Mouse (Mus musculus) kidney, postnatal 0 days (tissue): Measurements from ENCODE around the gene Tshz2. TPM values are rescaled to one million over a fixed set of nuclear protein-coding genes. Genes with fewer than 3 reads are reported as not detected.
"Not testable (repeated sequence)": the region's sequence is repeated elsewhere in the genome, so short reads cannot be mapped to it uniquely, and the experiment has no call there.

Experiments
- ATAC-seq: fragments of 200-750 bp; cut with Nextera tagmentation; replicated peaks from 2 replicates; pipeline ENCODE4 v1.8.0; 2017; ENCODE audit warnings: low read depth, moderate number of reproducible peaks, moderate TSS enrichment, moderate library complexity; ENCODE audit not compliant: low FRiP score
- DNase-seq: peaks from one replicate; pipeline ENCODE4 v3.0.0-alpha.2; 2016; ENCODE audit warnings: low spot score
- H3K27ac ChIP-seq: fragments of 300-500 bp; sonication (generic); 2 replicates; pipeline ENCODE4 v1.5.1; 2014; ENCODE audit warnings: mild to moderate bottlenecking
- H3K27me3 ChIP-seq: fragments of 300-500 bp; sonication (generic); 2 replicates; pipeline ENCODE4 v1.6.1; 2014; ENCODE audit warnings: low read length, mixed read lengths; ENCODE audit not compliant: insufficient read depth
- H3K36me3 ChIP-seq: fragments of 300-500 bp; sonication (generic); 2 replicates; pipeline ENCODE4 v1.6.1; 2014; ENCODE audit warnings: low read length, mixed read lengths; ENCODE audit not compliant: insufficient read depth
- H3K4me1 ChIP-seq: fragments of 300-500 bp; sonication (generic); replicated peaks from 2 replicates; pipeline ENCODE4 v1.6.1; 2014; ENCODE audit warnings: antibody characterized with exemption, low read length, mixed read lengths; ENCODE audit not compliant: insufficient read depth
- H3K4me2 ChIP-seq: fragments of 300-500 bp; sonication (generic); 2 replicates; pipeline ENCODE4 v1.6.1; 2014; ENCODE audit warnings: mild to moderate bottlenecking, low read length, moderate library complexity, mixed read lengths
- H3K4me3 ChIP-seq: fragments of 300-500 bp; sonication (generic); replicated peaks from 2 replicates; pipeline ENCODE4 v1.5.1; 2014; ENCODE audit warnings: low read depth, low read length
- H3K9ac ChIP-seq: fragments of 300-500 bp; sonication (generic); 2 replicates; pipeline ENCODE4 v1.6.1; 2014; ENCODE audit warnings: low read depth, low read length
- H3K9me3 ChIP-seq: fragments of 300-500 bp; sonication (generic); replicated peaks from 2 replicates; pipeline ENCODE4 v1.6.1; 2016; ENCODE audit warnings: low read length, inconsistent platforms, mixed read lengths
- CTCF ChIP-seq: IDR thresholded peaks from 2 replicates; pipeline ENCODE4 v1.5.1; 2016; ENCODE audit warnings: antibody characterized with exemption, low read depth, mild to moderate bottlenecking, moderate library complexity
- WGBS: fragments of 180-500 bp; shearing (Covaris S2); extraction: QIAGEN DNeasy Blood & Tissue Kit; methylation state at CpG from one replicate; pipeline ENCODE4 v1.1.7; 2014; 5-methylcytosine and 5-hydroxymethylcytosine counted together
- polyA plus RNA-seq: library from polyadenylated mRNA; unstranded; fragments of >200 nt; fragmentation: Nextera tagmentation; extraction: Ambion mirVana; gene quantifications from 2 replicates; pipeline ENCODE4 v1.2.1, GENCODE M21; 2015

Gene Tshz2
- 9.8 and 10.7 TPM in 2 replicates for polyA plus RNA-seq

DNA sequence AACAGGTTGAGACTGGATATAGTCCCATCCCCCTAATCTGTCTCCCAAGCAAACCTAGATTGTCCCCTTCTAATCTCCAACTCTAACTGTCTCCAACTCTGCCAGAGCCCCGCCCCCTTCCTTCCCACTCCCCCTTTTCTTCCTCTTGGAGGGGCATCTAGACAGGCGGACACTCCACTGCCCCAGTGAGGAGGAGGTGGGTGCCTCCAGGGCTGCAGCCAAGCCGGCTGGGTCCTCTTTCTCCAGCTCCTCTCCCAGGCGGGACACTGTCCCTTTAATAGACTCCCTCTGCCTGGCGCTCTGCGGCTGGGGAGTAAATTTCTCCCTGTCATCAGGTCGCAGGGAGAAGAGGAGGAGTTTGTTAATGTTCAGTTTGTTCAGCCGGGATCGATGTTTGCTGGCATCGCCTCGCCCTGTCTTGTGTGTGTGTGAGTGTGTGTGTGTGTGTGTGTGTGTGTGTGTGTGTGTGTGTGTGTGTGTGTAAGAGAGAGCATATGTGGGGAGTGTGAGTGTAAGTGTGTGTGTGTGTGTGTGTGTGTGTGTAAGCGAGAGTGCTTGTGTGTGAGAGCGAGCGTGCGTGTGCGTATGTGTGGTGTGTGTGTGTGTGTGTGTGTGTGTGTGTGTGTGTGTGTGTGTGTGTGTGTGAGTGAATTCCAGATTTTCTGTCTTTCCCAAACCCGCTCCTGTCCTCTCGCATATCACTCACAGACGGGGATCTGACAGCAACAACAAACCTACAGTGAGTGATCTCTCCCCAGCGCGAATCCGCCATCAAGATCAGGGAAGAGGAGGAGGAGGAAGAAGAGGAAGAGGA, at the start of gene Tshz2:
Tshz2 (plus strand) TSS at position 676 of the 814 bp plus-strand sequence.
- DNase-seq (peak; percentile 96), ATAC-seq (peak; percentile 80)
- TF ChIP-seq CTCF: peak; percentile 34
- Histone ChIP-seq H3K9me3 (no peaks in the 10 kb centered on the region), H3K36me3 (no peaks in the 10 kb centered on the region), H3K4me3 (peak within 1 kb of the TSS; percentile 83), H3K27ac (peak within 1 kb of the TSS; percentile 93), H3K27me3 (no peaks in the 10 kb centered on the region), H3K9ac (peak within 1 kb of the TSS; percentile 89), H3K4me2 (peak within 1 kb of the TSS; percentile 87), H3K4me1 (peaks cover 24% of the 10 kb centered on the region)
- WGBS: under 1% methylated on average over 22 of the region's 22 CpGs

DNA sequence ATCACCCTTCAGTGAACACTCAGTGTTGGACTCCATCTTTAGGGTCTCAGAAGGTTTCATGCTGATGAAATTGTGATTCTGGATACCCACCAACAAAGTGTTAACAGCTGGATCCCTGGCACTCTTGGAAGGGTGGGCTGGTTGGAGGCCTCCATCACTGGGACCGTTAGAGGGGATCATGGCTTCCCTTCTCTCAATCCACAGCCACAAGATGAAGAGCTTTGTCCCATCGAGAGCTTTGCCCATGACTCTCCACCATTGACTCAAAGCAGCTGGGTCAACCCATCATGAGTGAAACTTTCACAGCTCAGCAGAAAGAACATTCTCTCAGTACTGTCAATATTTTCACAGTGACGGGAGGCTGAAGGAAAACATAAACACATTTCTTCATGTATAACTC, 49.3 kb upstream of the Tshz2 start:
- ATAC-seq (no peak), DNase-seq (no peak)
- WGBS: 77% methylated on average over 3 of the region's 3 CpGs
- Histone ChIP-seq H3K27me3 (no peaks in the 10 kb centered on the region), H3K36me3 (no peaks in the 10 kb centered on the region), H3K27ac (no peak overlapping the region), H3K4me2 (no peak overlapping the region), H3K9me3 (no peaks in the 10 kb centered on the region), H3K4me3 (no peak overlapping the region), H3K4me1 (no peaks in the 10 kb centered on the region), H3K9ac (no peak overlapping the region)
- no peak for TF ChIP-seq CTCF

DNA sequence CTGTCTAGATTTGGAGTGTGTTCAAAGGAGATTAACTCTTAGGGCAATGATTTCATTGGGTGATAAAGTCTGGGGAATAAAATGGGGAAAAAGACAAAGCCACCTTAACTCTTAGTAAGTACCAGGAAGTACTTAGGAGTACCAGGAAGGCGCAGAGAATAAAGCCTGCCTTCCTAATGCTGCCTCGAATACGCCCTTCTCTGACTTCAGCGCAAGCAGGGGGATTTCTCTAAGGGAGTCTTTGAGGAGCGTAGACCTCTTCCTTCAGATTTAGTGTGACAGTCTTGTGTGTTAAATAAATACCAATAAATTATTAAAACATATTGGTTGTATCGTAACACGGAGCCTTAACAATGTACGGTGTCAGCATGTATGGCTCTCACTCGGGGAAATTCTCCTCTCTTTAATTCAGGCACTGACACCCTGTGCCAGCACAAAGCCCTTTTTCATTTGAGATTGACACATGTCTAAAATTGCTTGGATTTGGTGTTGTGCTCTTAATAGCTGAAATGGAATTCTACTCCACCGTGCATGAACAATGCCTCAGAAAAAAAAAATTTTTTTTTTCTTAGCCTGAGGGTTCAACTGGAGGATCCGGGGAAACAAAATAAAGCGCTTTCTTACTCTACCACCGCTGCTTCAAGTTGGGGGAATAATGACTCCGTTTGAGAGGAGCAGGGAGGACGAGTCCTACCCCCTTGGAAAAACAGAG, 47.9 kb upstream of the Tshz2 start:
- WGBS: 26% methylated on average over 15 of the region's 15 CpGs
- 0 out of 2 replicates have a peak overlapping the region, but pooled peaks have one; percentile 8 for H3K9ac ChIP-seq
- H3K27me3 ChIP-seq: no peaks in the 10 kb centered on the region
- H3K4me2 ChIP-seq: peak overlapping the region; percentile 45
- no peak for TF ChIP-seq CTCF
- no peak for DNase-seq
- no peaks in the 10 kb centered on the region for H3K4me1 ChIP-seq
- H3K27ac ChIP-seq: no peak overlapping the region
- no peak for ATAC-seq
- 0 out of 2 replicates have a peak overlapping the region, but pooled peaks have one; percentile 4 for H3K4me3 ChIP-seq
- no peaks in the 10 kb centered on the region for H3K9me3 ChIP-seq
- H3K36me3 ChIP-seq: no peaks in the 10 kb centered on the region

DNA sequence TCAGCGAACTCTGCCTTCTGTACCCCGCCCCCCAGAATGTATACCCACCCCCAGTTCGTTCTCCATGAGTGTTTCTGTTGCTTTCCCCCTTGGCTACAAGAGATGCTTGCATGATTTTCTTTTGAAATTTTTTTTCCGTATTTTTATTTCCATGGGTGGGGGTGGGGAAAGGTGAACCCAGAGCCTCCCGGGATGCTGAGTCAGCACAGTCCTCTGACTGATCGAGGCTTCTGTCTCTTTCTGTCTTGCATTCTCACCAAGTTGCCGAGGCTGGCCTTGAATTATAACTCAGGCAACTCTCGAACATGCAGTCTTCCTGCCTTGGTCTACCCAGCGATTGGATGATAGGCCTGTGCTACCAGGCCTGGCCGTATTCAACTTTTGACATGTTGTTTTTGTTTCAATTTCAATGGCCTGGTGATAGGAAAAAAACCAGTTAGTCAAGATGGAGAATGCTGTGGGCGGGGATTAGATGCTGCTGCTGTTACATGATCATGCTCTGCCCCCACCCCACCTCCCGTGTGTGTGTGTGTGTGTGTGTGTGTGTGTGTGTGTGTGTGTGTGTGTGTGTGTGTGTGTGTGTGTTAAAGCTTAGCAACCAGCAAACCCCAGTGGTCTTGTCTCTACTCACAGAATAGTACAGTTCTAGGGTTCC, 47.1 kb upstream of the Tshz2 start:
- no peak for ATAC-seq
- DNase-seq: peak; percentile 47
- Histone ChIP-seq H3K4me3 (no peak overlapping the region), H3K4me2 (peak overlapping the region; percentile 45), H3K27ac (no peak overlapping the region), H3K9ac (no peak overlapping the region), H3K4me1 (no peaks in the 10 kb centered on the region), H3K9me3 (no peaks in the 10 kb centered on the region), H3K36me3 (no peaks in the 10 kb centered on the region), H3K27me3 (no peaks in the 10 kb centered on the region)
- 43% methylated on average over 12 of the region's 12 CpGs for WGBS
- no peak for TF ChIP-seq CTCF

DNA sequence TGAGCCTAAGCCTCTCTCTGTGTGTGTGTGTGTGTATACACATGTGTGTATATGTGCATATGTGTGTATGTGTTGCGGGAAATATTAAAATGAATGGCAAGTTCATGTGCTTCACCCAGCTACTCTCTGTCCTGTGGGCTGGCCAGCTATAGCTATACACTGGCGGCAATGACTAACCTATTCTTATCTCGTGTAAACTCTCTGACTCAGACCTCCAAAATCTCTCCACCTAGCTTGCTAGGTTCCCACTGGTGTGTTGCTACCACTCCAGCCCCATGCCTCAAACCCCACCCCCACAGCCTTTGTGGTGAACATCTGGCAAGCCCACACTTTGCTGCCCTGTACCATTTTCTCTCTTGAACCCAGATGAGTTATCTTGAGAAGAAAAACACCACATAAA, 46.1 kb upstream of the Tshz2 start:
- no peak for DNase-seq

DNA sequence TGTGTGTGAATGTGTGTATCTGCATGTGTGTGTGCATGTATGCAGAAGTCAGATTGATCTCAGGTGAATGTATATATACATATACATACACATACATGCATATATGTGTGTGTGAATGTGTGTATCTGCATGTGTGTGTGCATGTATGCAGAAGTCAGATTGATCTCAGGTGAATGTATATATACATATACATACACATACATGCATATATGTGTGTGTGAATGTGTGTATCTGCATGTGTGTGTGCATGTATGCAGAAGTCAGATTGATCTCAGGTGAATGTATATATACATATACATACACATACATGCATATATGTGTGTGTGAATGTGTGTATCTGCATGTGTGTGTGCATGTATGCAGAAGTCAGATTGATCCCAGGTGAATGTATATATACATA, 45.2 kb upstream of the Tshz2 start, which contains the start of gene Gm11011:
Gm11011 (minus strand) TSS at position 101 of the 400 bp plus-strand sequence.
- not testable (repeated sequence) for H3K9ac ChIP-seq, ATAC-seq, H3K27me3 ChIP-seq

More for the DNA sequence above, 46.1 kb upstream of the Tshz2 start:
- H3K4me3 ChIP-seq: no peak overlapping the region
- no peak for TF ChIP-seq CTCF
- no peaks in the 10 kb centered on the region for H3K4me1 ChIP-seq
- no peak for ATAC-seq
- 90% methylated on average over 3 of the region's 3 CpGs for WGBS
- no peak overlapping the region for H3K9ac ChIP-seq
- H3K9me3 ChIP-seq: no peaks in the 10 kb centered on the region
- H3K27ac ChIP-seq: no peak overlapping the region
- no peak overlapping the region for H3K4me2 ChIP-seq
- H3K27me3 ChIP-seq: no peaks in the 10 kb centered on the region
- H3K36me3 ChIP-seq: no peaks in the 10 kb centered on the region

More for the DNA sequence above, 45.2 kb upstream of the Tshz2 start, which contains the start of gene Gm11011:
- not testable (repeated sequence) for H3K4me3 ChIP-seq, H3K9me3 ChIP-seq, H3K27ac ChIP-seq, H3K36me3 ChIP-seq, H3K4me2 ChIP-seq, H3K4me1 ChIP-seq, DNase-seq
